Mouse (Mus musculus): ENCODE results near the gene Sv2b.

GRCm38 (mm10) chr7:75128036-75128435 is 181.0 kb downstream of the Sv2b start:
- TF ChIP-seq CTCF (IDR thresholded peaks at IDR 0.05; ENCODE audit: low read depth, low read length) (no peak), POLR2A (IDR thresholded peaks at IDR 0.05; ENCODE audit: insufficient read depth, low read length) (no peak), EP300 (IDR thresholded peaks at IDR 0.05; ENCODE audit: insufficient read depth, low read depth, low read length) (no peak)

Data from ES-Bruce4 (cell line).